Mouse (Mus musculus) erythroblast, embryonic 14.5 days (primary cell): ENCODE results near the gene Serac1.

Experiments
- GATA1 ChIP-seq: IDR thresholded peaks from 2 replicates; pipeline ENCODE4 v1.6.1; 2012; ENCODE audit warnings: low read length, inconsistent platforms, mixed read lengths
- TAL1 ChIP-seq: IDR thresholded peaks from 3 replicates; pipeline ENCODE4 v1.6.1; 2012; ENCODE audit warnings: low read length, inconsistent platforms, mixed read lengths

- no peak for TF ChIP-seq GATA1
- TF ChIP-seq TAL1, result no peak
Observed at GRCm38 (mm10) chr17:6017268-6017667, 62.3 kb downstream of the Serac1 start.
